Mouse (Mus musculus) left cerebral cortex, adult 11 months (tissue): ENCODE measurements around the gene Fgfr2.

Source experiments
- DNase-seq: peaks from one replicate; pipeline ENCODE4 v3.0.0; 2022; ENCODE audit warnings: low spot score

Fgfr2 gene

GRCm38 (mm10) chr7:130266166-130266490 is 2857.0 kb downstream of the Fgfr2 start:
- no peak for DNase-seq

DNA sequence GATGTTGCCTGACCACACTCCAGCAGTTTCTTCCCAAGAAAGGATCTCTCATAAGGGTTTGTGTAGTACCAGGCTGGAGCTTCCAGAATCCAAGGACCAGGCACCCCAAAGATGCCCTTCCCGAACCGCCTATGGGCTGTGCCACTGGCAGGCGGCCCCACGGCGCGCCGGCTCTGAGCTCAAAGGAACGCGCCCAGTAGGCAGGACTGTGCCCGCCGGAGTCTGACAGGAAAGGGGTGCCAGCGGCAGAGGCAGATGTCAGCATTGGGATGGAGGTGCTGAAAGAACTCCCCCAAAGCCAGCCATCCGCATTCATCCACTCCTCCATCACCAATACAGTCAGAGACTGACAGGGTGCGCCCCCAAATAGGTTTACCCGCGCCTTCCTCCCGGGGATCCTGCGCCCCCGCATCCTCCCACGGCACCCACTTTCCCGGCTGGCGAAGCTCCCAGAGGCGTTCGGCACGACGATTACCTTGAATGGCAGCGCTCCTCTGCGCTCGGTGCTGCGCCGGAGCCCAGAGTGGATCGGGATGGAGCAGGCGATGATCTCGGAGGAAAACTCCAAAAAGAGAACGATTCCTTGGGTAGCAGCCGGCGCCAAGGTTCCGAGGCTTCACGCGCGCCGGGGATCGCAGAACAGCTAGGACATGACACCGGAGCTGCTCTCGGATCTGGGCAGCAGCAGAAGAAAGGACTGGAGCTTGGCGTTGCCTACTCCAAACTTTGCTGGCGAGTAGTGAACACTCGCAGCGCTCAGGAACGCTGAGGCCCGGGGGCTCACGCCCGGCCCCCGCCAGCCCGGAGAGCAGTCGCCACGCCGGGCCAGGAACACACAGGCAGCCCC is 2857.6 kb downstream of the Fgfr2 start:
- peak; percentile 40 for DNase-seq

GRCm38 (mm10) chr7:130264616-130265318 is 2858.4 kb downstream of the Fgfr2 start:
- DNase-seq, result no peak

GRCm38 (mm10) chr7:130263799-130264351 is 2859.3 kb downstream of the Fgfr2 start:
- DNase-seq, result no peak

DNA sequence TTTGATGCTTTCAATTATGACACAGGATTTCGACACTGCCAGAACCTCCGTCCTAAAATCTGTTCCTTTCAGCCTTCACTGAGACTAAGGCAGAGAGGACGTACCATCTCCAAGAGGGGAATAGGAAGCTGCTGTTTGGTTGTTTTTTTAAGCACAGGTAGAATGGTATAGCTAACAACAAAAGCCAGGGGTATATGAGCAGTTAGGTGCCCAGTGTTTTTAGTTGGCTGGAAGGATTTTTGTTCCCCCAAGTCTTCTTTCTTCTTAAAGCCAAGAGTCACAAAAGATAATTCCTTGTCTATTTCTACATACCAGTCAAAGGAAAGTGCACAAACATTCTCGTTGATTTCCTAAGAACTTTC is 2859.9 kb downstream of the Fgfr2 start:
- no peak for DNase-seq

GRCm38 (mm10) chr7:130262528-130263232 is 2860.5 kb downstream of the Fgfr2 start:
- DNase-seq, result no peak

DNA sequence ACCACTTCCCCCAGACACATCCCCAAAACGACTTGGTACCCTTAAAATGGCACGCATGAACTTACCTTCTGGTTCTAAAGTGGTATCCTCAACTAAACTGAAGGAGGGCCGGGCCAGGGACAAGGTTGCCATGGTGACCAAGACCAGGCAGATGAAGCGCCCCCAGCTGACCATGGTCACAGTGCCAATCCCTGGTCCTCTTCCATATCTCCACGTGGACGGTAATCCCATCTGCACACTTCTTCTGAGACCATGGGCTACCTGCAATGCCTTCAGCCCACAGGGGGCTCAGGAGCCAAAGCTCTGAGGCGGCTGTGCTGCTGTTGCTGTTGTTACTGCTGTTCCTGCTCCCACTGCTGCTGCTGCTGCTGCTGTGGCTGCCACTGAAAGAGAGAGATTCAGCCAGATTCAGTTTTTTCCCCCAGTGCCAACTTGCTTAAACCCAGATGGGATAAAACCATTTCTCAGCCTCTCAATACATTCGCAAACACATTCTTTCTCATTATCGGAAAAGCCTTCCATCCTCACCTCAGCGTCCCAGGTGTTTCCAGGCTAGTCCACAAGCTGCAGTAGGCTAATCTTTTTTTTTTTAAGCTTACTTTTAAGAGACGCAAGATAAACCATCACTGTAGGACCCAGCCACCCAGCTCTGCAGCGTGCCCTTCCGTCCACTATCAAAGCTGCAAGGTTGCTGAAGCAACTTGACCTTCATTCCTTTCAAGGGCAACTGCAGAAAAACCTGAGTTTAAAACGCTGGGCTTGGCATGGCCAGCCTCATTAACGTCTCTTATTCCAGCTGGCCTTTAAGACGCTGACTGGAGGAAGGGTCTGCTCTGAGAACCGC is 2861.2 kb downstream of the Fgfr2 start:
- no peak for DNase-seq

DNA sequence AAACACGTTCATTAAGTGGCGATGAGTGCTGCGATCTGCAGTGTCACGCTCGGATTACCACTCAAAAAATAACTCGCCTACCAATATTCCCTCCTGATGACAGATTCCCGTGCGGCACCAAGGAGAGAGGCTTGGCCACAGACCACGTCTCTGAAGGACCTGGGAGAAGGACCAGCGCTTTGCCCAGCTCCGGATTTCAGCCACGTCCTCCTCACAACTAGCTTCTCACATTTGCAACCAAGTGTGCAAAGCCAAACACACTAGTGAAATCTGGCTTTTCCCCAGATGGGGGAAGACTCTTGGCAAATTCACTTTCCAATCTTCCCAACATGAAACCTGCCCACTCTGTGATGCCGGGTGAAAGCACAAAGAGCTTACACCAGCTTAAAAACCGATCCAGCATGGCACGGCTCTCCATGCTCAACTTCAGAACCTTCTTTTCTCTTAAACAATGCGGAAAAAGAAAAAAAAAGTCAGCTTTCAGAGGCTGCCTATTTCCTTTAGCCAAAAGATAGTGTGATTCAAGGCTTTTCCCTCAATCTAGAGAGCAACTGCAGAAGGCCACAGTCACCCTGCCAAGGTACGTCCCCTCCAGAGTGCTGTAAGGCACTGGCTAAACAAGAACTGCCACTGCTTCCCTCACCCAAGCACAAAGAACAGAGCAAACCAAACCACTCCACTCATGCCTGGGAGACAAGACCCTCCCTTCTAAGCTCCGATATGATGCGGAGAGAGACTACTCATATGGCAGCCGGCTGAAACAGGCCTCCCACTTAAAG is 2862.1 kb downstream of the Fgfr2 start:
- DNase-seq, result no peak

GRCm38 (mm10) chr7:130260060-130260459 is 2863.1 kb downstream of the Fgfr2 start:
- DNase-seq, result no peak

DNA sequence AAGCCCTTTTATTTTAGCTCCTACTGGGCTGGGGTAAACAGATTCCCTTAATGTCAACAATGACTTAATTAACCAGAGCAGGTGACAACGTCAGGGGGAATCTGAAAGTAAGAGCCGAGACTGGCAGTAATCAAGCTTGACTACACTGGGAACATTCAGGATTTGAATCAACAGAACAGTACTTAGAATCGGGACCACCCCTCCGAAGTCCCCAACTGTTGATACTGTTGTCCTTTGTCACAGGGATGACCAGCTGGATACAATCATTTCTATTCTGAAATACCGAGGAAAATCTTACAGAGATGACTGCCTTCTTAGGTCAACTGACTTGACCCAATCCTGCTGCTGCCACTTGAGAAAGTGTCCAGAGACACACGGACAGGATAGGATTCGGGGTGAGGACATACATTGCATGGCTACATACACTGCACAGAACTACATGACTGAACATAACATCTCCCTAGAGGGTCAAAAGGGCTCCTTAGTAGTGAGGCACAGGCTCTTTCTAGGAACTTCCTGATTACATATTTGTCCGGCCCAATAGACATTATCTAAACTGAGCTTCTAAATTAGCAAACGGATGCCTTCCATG is 2864.3 kb downstream of the Fgfr2 start:
- DNase-seq, result no peak

DNA sequence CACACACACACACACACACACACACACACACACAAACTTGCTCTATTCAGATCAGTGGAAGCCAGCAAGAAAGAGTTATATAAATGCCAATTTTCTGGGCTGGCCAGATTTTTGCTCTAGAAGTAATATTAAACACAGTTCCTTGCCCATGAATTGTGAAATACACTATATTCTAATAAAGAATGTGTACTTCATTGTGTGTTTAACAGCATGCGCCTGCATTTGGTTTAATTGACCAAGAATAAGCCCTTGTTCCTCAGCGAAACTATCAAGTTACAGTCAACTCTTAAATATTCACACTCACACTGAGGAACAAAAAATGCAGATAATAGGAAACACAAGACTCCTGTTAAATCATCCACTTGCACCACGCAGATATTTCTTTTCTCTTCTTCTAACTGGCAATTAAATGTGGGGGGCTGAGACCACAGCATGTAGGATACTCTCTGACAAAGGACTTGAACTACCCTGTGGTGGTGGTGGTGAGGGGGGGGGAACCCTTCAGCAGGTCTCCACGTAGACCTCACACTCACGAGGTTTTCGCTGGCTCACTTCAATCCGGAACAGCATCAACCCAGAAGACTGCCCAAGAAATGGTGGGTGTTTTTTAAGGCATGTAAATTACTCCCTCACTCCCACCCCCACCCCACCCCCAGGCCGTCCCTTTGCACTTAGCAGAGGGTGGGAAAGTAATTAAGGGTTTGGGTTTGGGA is 2865.0 kb downstream of the Fgfr2 start:
- no peak for DNase-seq

- no peak for DNase-seq
These were observed 2869.9 kb downstream of the Fgfr2 start for GRCm38 (mm10) chr7:130253264-130253663.

DNA sequence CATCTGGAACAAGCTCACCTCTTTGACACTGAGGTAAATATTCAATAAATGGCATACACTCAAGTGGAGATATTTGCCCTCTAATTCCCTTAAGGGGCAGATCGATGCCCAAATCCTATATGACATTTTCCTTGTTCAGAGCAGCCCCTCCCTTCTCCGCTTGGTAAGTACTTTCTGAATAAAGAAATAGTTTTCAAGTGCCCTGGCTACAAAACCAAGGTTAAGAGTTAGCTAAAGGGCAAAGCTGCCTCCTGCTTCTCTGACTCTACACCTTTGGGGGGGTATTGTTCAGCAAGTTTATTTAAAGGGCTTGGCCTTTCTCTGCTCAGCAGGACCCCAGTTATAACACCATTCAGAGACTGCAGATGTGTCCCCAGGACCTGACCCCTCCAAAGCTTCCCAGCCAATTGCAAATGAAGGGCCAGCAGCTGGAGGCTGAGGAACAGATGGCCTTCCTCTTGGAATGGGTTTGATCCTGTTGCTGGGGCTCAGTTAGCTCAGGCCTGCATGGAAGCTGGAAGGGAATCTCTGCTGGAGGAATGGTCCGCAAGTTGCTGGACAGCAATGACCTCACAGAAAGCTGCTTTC is 2871.1 kb downstream of the Fgfr2 start:
- DNase-seq, result no peak

GRCm38 (mm10) chr7:130250994-130251393 is 2872.2 kb downstream of the Fgfr2 start:
- no peak for DNase-seq

- no peak for DNase-seq
These were observed 2874.7 kb downstream of the Fgfr2 start for GRCm38 (mm10) chr7:130248403-130248802.

DNA sequence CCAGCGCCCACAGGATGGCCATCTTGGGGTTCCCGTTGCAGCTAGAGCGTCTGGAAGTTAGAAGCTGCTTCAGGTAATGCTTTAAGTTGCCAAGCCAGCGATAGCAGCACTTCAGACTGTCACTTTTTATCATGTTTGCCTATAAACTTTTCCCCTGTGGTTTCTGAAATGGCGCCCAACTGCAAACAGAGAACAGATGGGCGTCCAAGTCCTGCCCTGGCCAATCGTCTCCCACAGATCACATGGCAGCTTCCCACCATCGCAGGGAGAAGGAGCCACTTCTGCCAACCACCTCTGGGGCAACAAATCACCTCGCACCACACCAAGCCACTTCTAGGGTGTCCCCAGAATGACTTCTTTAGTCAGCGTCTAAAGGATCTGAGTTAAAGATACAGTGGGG is 2875.3 kb downstream of the Fgfr2 start:
- no peak for DNase-seq

GRCm38 (mm10) chr7:130246483-130246882 is 2876.7 kb downstream of the Fgfr2 start:
- DNase-seq, result no peak

GRCm38 (mm10) chr7:130244545-130244944 is 2878.6 kb downstream of the Fgfr2 start:
- no peak for DNase-seq

- peak; percentile 33 for DNase-seq
These were observed 2879.3 kb downstream of the Fgfr2 start for GRCm38 (mm10) chr7:130243811-130244210.

DNA sequence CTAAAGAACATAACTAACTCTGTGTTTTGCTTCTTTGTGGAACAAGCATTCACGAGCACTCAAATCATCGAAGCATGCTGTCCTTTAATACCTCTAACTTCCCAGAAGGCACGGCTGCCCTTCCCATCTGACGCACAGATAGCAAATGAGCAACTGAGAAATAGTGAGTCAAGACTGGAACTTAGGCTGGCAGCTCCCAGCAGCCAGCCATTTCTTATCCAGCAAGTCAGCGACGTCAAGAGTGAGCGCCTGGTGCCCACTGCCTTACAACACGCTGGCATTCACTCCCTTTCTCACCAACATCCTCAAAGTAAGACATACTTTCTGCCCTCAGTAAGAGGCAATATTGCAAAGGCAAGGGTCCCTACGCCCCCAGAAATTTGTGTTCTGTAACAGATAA is 2883.0 kb downstream of the Fgfr2 start:
- DNase-seq, result no peak
